Mouse (Mus musculus) brown adipose tissue, adult 24 weeks (tissue): ENCODE measurements around the gene Fbxw2. TPM values are rescaled to one million over a fixed set of nuclear protein-coding genes. Genes with fewer than 3 reads are reported as not detected.
A peak's percentile ranks its signal among the peaks of the same experiment; 100 is the strongest.
"Not testable (repeated sequence)": the region's sequence is repeated elsewhere in the genome, so short reads cannot be mapped to it uniquely, and the experiment has no call there.

ENCODE experiments used
- H3K27ac ChIP-seq: fragments of 200-500 bp; replicated peaks from 2 replicates; pipeline ENCODE4 v1.5.1; 2012; ENCODE audit warnings: low read depth, mild to moderate bottlenecking, low read length
- H3K4me1 ChIP-seq: fragments of 200-500 bp; 2 replicates; pipeline ENCODE4 v1.6.1; 2012; ENCODE audit warnings: low read length, mixed read lengths; ENCODE audit not compliant: control insufficient read depth, insufficient read depth, insufficient read length
- H3K4me3 ChIP-seq: fragments of 200-500 bp; 2 replicates; pipeline ENCODE4 v1.5.1; 2012; ENCODE audit warnings: low read depth, mild to moderate bottlenecking, low read length, moderate library complexity; ENCODE audit not compliant: insufficient read depth
- polyA plus RNA-seq: library from polyadenylated mRNA; stranded (reverse); fragments of >200 nt; gene quantifications from 2 replicates; pipeline ENCODE4 v1.2.4, GENCODE M21; 2012; ENCODE audit not compliant: missing spikeins, insufficient read depth, insufficient read length

Fbxw2 gene
- polyA plus RNA-seq, 1 experiment = 59.9 TPM

GRCm38 (mm10) chr2:34771368-34772226 is 54.5 kb downstream of the Fbxw2 start, which contains the start of gene Hspa5:
Gene Hspa5, plus strand, starts transcription at chr2:34771970.
- peaks cover 11% of the 10 kb centered on the region for H3K4me1 ChIP-seq
- peak within 1 kb of the TSS; percentile 87 for H3K4me3 ChIP-seq
- H3K27ac ChIP-seq = peak within 1 kb of the TSS; percentile 94

DNA sequence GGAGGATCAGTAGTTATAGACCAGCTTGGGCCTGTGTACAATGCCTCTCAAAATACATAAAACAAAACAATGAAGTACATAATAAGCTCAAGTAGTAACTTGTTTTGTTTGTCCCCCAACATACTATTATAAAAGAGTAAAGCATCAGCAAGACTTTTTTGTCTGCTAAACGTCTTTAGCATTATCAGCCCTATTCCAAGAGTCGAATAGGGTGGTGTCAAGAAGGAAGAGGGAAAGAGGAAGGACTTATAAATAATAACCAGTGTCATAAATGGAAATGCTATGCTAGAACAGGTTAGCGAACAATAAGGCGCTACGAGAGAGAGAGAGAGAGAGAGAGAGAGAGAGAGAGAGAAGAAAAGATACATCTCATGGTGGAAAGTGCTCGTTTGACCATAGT is 55.2 kb downstream of the Fbxw2 start:
- Histone ChIP-seq H3K27ac (peak overlapping the region; percentile 94), H3K4me1 (peaks cover 11% of the 10 kb centered on the region)

GRCm38 (mm10) chr2:34770049-34770448 is 56.1 kb downstream of the Fbxw2 start:
- H3K27ac ChIP-seq = no peak overlapping the region
- H3K4me3 ChIP-seq = no peak overlapping the region
- H3K4me1 ChIP-seq = peaks cover 11% of the 10 kb centered on the region

More for the DNA sequence above, 55.2 kb downstream of the Fbxw2 start:
- peak overlapping the region; percentile 87 for H3K4me3 ChIP-seq

- Histone ChIP-seq H3K27ac (no peak overlapping the region), H3K4me1 (no peaks in the 10 kb centered on the region), H3K4me3 (no peak overlapping the region)
These were observed 61.3 kb downstream of the Fbxw2 start for GRCm38 (mm10) chr2:34764801-34765200.

DNA sequence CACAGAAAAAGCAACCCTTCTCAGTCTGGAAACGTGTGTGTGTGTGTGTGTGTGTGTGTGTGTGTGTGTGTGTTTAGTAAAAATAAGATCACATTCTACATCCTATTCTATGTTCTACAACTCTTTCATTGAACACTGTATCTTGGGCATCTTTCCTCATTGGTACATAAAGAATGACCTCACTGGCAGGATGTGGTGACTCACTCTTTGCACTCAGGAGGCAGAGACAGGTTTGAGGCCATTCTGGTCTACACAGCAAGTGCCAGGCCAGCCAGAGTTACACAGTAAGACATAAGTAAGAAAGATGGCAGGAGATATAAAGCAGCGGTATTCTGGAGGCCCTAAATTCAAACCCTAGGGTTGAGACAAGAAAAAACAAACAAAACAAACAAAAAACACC is 63.2 kb downstream of the Fbxw2 start:
- Histone ChIP-seq H3K27ac (no peak overlapping the region), H3K4me1 (no peaks in the 10 kb centered on the region), H3K4me3 (no peak overlapping the region)

GRCm38 (mm10) chr2:34762174-34762573 is 63.9 kb downstream of the Fbxw2 start:
- H3K27ac ChIP-seq = no peak overlapping the region
- no peak overlapping the region for H3K4me3 ChIP-seq
- H3K4me1 ChIP-seq = no peaks in the 10 kb centered on the region

DNA sequence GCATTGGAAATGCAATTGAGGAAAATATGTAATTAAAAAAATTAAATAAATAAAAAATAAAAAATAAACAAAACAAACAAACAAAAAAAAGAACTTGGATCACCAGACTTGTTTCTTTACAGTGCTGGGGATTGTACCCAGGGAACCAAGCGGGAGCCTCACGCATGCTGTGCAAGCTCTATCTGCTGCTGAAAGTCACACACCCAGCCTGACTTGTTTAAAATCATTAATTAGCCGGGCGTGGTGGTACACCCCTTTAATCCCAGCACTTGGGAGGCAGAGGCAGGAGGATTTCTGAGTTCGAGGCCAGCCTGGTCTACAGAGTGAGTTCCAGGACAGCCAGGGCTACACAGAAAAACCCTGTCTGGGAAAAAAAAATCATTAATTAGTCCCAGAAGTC is 64.8 kb downstream of the Fbxw2 start:
- H3K4me1 ChIP-seq, H3K27ac ChIP-seq, H3K4me3 ChIP-seq: not testable (repeated sequence)

DNA sequence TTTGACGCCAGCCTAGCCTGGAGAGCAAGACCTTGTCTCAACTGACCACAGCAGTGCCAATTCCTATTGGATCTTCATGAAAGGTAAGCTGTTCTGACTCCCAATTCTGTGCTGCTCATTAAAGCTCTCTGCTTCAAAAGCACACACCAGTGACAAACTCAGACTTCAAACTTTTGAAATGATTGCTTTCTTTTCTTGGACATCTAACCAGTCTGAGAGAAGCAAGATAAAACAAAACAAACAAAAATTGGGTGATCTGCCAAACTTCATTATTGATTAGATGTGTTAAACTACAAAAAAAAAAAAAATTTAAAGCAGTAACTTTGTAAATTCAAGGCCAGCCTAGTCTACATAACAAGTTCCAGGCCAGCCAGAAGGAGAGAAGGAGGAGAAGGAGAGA is 68.8 kb downstream of the Fbxw2 start:
- no peak overlapping the region for H3K27ac ChIP-seq

GRCm38 (mm10) chr2:34754551-34755358 is 71.4 kb downstream of the Fbxw2 start, which contains the start of gene Gapvd1:
Gene Gapvd1, minus strand, starts transcription at chr2:34755232.
- Histone ChIP-seq H3K4me1 (peaks cover 5% of the 10 kb centered on the region; the same call in 1 of the 2 replicates), H3K27ac (peak within 1 kb of the TSS; percentile 85), H3K4me3 (peak within 1 kb of the TSS; percentile 90)

More for the DNA sequence above, 68.8 kb downstream of the Fbxw2 start:
- Histone ChIP-seq H3K4me1 (peaks cover 3% of the 10 kb centered on the region; the same call in 1 of the 2 replicates), H3K4me3 (no peak overlapping the region)

Other genes starting within 250 kb of the Fbxw2 start
- 18.7 and 22.6 TPM in 2 replicates for gene Gapvd1, start 71.1 kb downstream of the Fbxw2 start, polyA plus RNA-seq
- 188 and 303 TPM in 2 replicates for gene Hspa5, start 54.3 kb downstream of the Fbxw2 start, polyA plus RNA-seq
- 23.2 and 28.2 TPM in 2 replicates for gene Rabepk, start 26.4 kb downstream of the Fbxw2 start, polyA plus RNA-seq
- not detected in 2 replicates for gene Gm34653, start 6.7 kb upstream of the Fbxw2 start, polyA plus RNA-seq
- gene Cutal, start 48.1 kb upstream of the Fbxw2 start, polyA plus RNA-seq = not detected in 2 replicates
- 33.2 and 33.9 TPM in 2 replicates for gene Psmd5, start 48.7 kb upstream of the Fbxw2 start, polyA plus RNA-seq
- 2.3 and 2.4 TPM in 2 replicates for gene Phf19, start 87.7 kb upstream of the Fbxw2 start, polyA plus RNA-seq
- not detected in 2 replicates for gene Traf1, start 135.5 kb upstream of the Fbxw2 start, polyA plus RNA-seq
- not detected in 2 replicates for gene Hc, start 235.1 kb upstream of the Fbxw2 start, polyA plus RNA-seq